8 mouse cellular contexts compared by ENCODE assay signal in genomic region chr19:46875790-46876189, GRCm38 (mm10).
DNase-seq lines count a peak whose midpoint lies in the region; ATAC-seq and TF ChIP-seq lines count a peak whose summit lies in the region.

No protein-coding gene starts in this region.

- no peak for TF ChIP-seq EP300 in heart, postnatal 0 days (IDR thresholded peaks at IDR 0.05; ENCODE audit: low read depth)

- ATAC-seq in heart, postnatal 0 days (ENCODE audit: insufficient read depth, low read depth) = peak; percentile 71; the same call in 1 of the 2 replicates

- peaks cover 2% of the 10 kb centered on the region; the same call in 1 of the 2 replicates for H3K4me1 ChIP-seq in bone marrow macrophage, adult 2 months (ENCODE audit: control insufficient read depth, insufficient read depth, low read length)
- H3K4me1 ChIP-seq in forebrain, embryonic 10.5 days = no peaks in the 10 kb centered on the region
- no peaks in the 10 kb centered on the region for H3K4me1 ChIP-seq in heart, postnatal 0 days (ENCODE audit: control insufficient read depth, insufficient read depth)
- no peaks in the 10 kb centered on the region for H3K4me1 ChIP-seq in lung, adult 2 months (ENCODE audit: control insufficient read depth, insufficient read depth, low read length)
- 0 out of 2 replicates have a peak, but pooled peaks cover 3% of the 10 kb centered on the region for H3K4me1 ChIP-seq in thymus, adult 2 months (replicated peaks; ENCODE audit: control insufficient read depth, insufficient read depth, low read length)

- no peaks in the 10 kb centered on the region for H3K36me3 ChIP-seq in forebrain, embryonic 10.5 days (replicated peaks)
- H3K36me3 ChIP-seq in heart, postnatal 0 days (replicated peaks; ENCODE audit: control insufficient read depth, insufficient read depth, low read length) = no peaks in the 10 kb centered on the region
- no peaks in the 10 kb centered on the region for H3K36me3 ChIP-seq in thymus, adult 2 months (ENCODE audit: control insufficient read depth, insufficient read depth, low read length)

- no peaks in the 10 kb centered on the region for H3K27me3 ChIP-seq in forebrain, embryonic 10.5 days (ENCODE audit: poor library complexity, severe bottlenecking)
- H3K27me3 ChIP-seq in heart, postnatal 0 days (ENCODE audit: control insufficient read depth, insufficient read depth, low read length) = no peaks in the 10 kb centered on the region
- H3K27me3 ChIP-seq in thymus, adult 2 months (ENCODE audit: control insufficient read depth, insufficient read depth, low read length) = no peaks in the 10 kb centered on the region

- H3K4me3 ChIP-seq in bone marrow macrophage, adult 2 months (ENCODE audit: insufficient read depth, low read length) = no peak overlapping the region
- no peak overlapping the region for H3K4me3 ChIP-seq in forebrain, embryonic 10.5 days
- H3K4me3 ChIP-seq in heart, postnatal 0 days (ENCODE audit: low read depth, low read length) = no peak overlapping the region
- H3K4me3 ChIP-seq in lung, adult 2 months (replicated peaks; ENCODE audit: extremely low read depth, low read depth, low read length) = no peak overlapping the region
- no peak overlapping the region for H3K4me3 ChIP-seq in thymus, adult 2 months (ENCODE audit: control insufficient read depth, insufficient read depth, low read length)

- no peak overlapping the region for H3K4me2 ChIP-seq in heart, postnatal 0 days (ENCODE audit: low read depth, low read length)

- peak; percentile 71 for TF ChIP-seq CTCF in bone marrow macrophage, adult 2 months (IDR thresholded peaks at IDR 0.05; ENCODE audit: low read depth, low read length)
- peak; percentile 86 for TF ChIP-seq CTCF in heart, postnatal 0 days (IDR thresholded peaks at IDR 0.05; ENCODE audit: low read depth)
- TF ChIP-seq CTCF in lung, adult 2 months (IDR thresholded peaks at IDR 0.05; ENCODE audit: insufficient read depth, low read length) = peak; percentile 95
- TF ChIP-seq CTCF in thymus, adult 2 months (IDR thresholded peaks at IDR 0.05; ENCODE audit: borderline replicate concordance, control insufficient read depth, extremely low read depth, insufficient read depth, low read length, poor library complexity) = peak; percentile 81; the same call in 1 of the 2 replicates

- TF ChIP-seq POLR2A in bone marrow macrophage, adult 2 months (IDR thresholded peaks at IDR 0.05; ENCODE audit: borderline replicate concordance, low read depth, low read length) = no peak
- no peak for TF ChIP-seq POLR2A in lung, adult 2 months (IDR thresholded peaks at IDR 0.05; ENCODE audit: borderline replicate concordance, extremely low read depth, low read depth, low read length)
- no peak for TF ChIP-seq POLR2A in thymus, adult 2 months (IDR thresholded peaks at IDR 0.05; ENCODE audit: control insufficient read depth, extremely low read depth, insufficient read depth, low read length, poor library complexity)

- WGBS in forebrain, embryonic 10.5 days = 46% methylated on average over 12 of the region's 12 CpGs
- WGBS in heart, postnatal 0 days = 38% methylated on average over 12 of the region's 12 CpGs
- 36% methylated on average over 12 of the region's 12 CpGs for WGBS in lung, adult 2 months
- WGBS in thymus, adult 2 months = 37% methylated on average over 12 of the region's 12 CpGs

- H3K9ac ChIP-seq in heart, postnatal 0 days (replicated peaks; ENCODE audit: low read depth, low read length) = no peak overlapping the region

- H3K27ac ChIP-seq in bone marrow macrophage, adult 2 months (ENCODE audit: insufficient read depth, low read depth, low read length) = no peak overlapping the region
- H3K27ac ChIP-seq in forebrain, embryonic 10.5 days = no peak overlapping the region
- no peak overlapping the region for H3K27ac ChIP-seq in heart, postnatal 0 days (ENCODE audit: low read depth)
- H3K27ac ChIP-seq in thymus, adult 2 months (ENCODE audit: control insufficient read depth, insufficient read depth, low read length) = no peak overlapping the region

- peak; percentile 73 to 82 for DNase-seq in CD8-positive naive resting alpha-beta T cell, adult 2 months (ENCODE audit: low read depth in 2 of 2, low spot score in 2 of 2)
- DNase-seq in forebrain, embryonic 10.5 days (ENCODE audit: extremely low spot score, low spot score) = peak; percentile 77
- peak; percentile 51 for DNase-seq in heart, postnatal 0 days (ENCODE audit: low spot score)
- peak; percentile 88 for DNase-seq in layer of hippocampus, adult 11-12 months (ENCODE audit: low spot score)
- DNase-seq in lung, adult 2 months = peak; percentile 85
- peak; percentile 50 for DNase-seq in ovary, adult 18-20 months (ENCODE audit: low spot score)
- peak; percentile 89 for DNase-seq in thymus, adult 2 months

- H3K9me3 ChIP-seq in forebrain, embryonic 10.5 days = no peaks in the 10 kb centered on the region
- no peaks in the 10 kb centered on the region for H3K9me3 ChIP-seq in heart, postnatal 0 days (replicated peaks; ENCODE audit: control insufficient read depth, low read length)
